Mouse (Mus musculus): ENCODE results near the gene Gm11232. TPM values are rescaled to one million over a fixed set of nuclear protein-coding genes. Genes with fewer than 3 reads are reported as not detected.

Gene Gm11232
- total RNA-seq (2015; ENCODE audit: low replicate concordance) (not detected in 2 replicates), total RNA-seq (2017; ENCODE audit: low replicate concordance) (not detected in 2 replicates)

GRCm38 (mm10) chr4:71757865-71758264 is at the start of gene Gm11232:
Gm11232 (minus strand) TSS chr4:71757965.
- ATAC-seq (replicated peaks; ENCODE audit: low FRiP score, poor library complexity, severe bottlenecking): no peak

GRCm38 (mm10) chr4:71805977-71806534 is 48.3 kb upstream of the Gm11232 start:
- no peak for ATAC-seq (replicated peaks; ENCODE audit: low FRiP score, poor library complexity, severe bottlenecking)

- ATAC-seq (replicated peaks; ENCODE audit: low FRiP score, poor library complexity, severe bottlenecking): no peak
These were observed 7.8 kb upstream of the Gm11232 start for GRCm38 (mm10) chr4:71765529-71765928.

GRCm38 (mm10) chr4:71765071-71765470 is 7.3 kb upstream of the Gm11232 start:
- ATAC-seq (replicated peaks; ENCODE audit: low FRiP score, poor library complexity, severe bottlenecking): no peak

- ATAC-seq (replicated peaks; ENCODE audit: low FRiP score, poor library complexity, severe bottlenecking): no peak
These were observed 1.1 kb downstream of the Gm11232 start for GRCm38 (mm10) chr4:71756441-71757221.

GRCm38 (mm10) chr4:71745741-71746140 is 12.0 kb downstream of the Gm11232 start:
- ATAC-seq (replicated peaks; ENCODE audit: low FRiP score, poor library complexity, severe bottlenecking): no peak

GRCm38 (mm10) chr4:71736529-71736928 is 21.2 kb downstream of the Gm11232 start:
- no peak for ATAC-seq (replicated peaks; ENCODE audit: low FRiP score, poor library complexity, severe bottlenecking)

- ATAC-seq (replicated peaks; ENCODE audit: low FRiP score, poor library complexity, severe bottlenecking): no peak
These were observed 22.5 kb downstream of the Gm11232 start for GRCm38 (mm10) chr4:71735261-71735660.

GRCm38 (mm10) chr4:71729401-71729800 is 28.4 kb downstream of the Gm11232 start:
- ATAC-seq (replicated peaks; ENCODE audit: low FRiP score, poor library complexity, severe bottlenecking): no peak

- no peak for ATAC-seq (replicated peaks; ENCODE audit: low FRiP score, poor library complexity, severe bottlenecking)
These were observed 30.2 kb downstream of the Gm11232 start for GRCm38 (mm10) chr4:71727611-71728010.

- ATAC-seq (replicated peaks; ENCODE audit: low FRiP score, poor library complexity, severe bottlenecking): no peak
These were observed 30.7 kb downstream of the Gm11232 start for GRCm38 (mm10) chr4:71727056-71727455.

GRCm38 (mm10) chr4:71725889-71726288 is 31.9 kb downstream of the Gm11232 start:
- no peak for ATAC-seq (replicated peaks; ENCODE audit: low FRiP score, poor library complexity, severe bottlenecking)

Data from erythroid progenitor cell, adult 5-6 weeks (primary cell).